Mouse (Mus musculus) lung, embryonic 15.5 days (tissue): Measurements from ENCODE around the gene Gm34653. TPM values are rescaled to one million over a fixed set of nuclear protein-coding genes. Genes with fewer than 3 reads are reported as not detected.
"Not testable (repeated sequence)": the region's sequence is repeated elsewhere in the genome, so short reads cannot be mapped to it uniquely, and the experiment has no call there.

Source experiments
- ATAC-seq: fragments of 200-750 bp; cut with Nextera tagmentation; 2 replicates; pipeline ENCODE4 v1.8.0; 2017; ENCODE audit warnings: moderate number of reproducible peaks, borderline replicate concordance; ENCODE audit not compliant: low FRiP score, low TSS enrichment; ENCODE audit errors: extremely low read depth
- H3K27ac ChIP-seq: fragments of 300-500 bp; sonication (generic); 2 replicates; pipeline ENCODE4 v1.5.1; 2015; ENCODE audit warnings: moderate library complexity, mild to moderate bottlenecking, inconsistent platforms
- H3K27me3 ChIP-seq: fragments of 300-500 bp; sonication (generic); 2 replicates; pipeline ENCODE4 v1.6.1; 2015; ENCODE audit warnings: inconsistent platforms
- H3K36me3 ChIP-seq: fragments of 300-500 bp; sonication (generic); 2 replicates; pipeline ENCODE4 v1.6.1; 2015; ENCODE audit warnings: inconsistent platforms
- H3K4me1 ChIP-seq: fragments of 300-500 bp; sonication (generic); 2 replicates; pipeline ENCODE4 v1.6.1; 2015; ENCODE audit warnings: inconsistent platforms
- H3K4me2 ChIP-seq: fragments of 300-500 bp; sonication (generic); 2 replicates; pipeline ENCODE4 v1.6.1; 2015; ENCODE audit warnings: inconsistent platforms, mild to moderate bottlenecking, moderate library complexity
- H3K4me3 ChIP-seq: fragments of 300-500 bp; sonication (generic); 2 replicates; pipeline ENCODE4 v1.5.1; 2015; ENCODE audit warnings: mild to moderate bottlenecking, inconsistent platforms
- H3K9ac ChIP-seq: fragments of 300-500 bp; sonication (generic); 2 replicates; pipeline ENCODE4 v1.6.1; 2015; ENCODE audit warnings: inconsistent platforms
- H3K9me3 ChIP-seq: fragments of 300-500 bp; sonication (generic); 2 replicates; pipeline ENCODE4 v1.6.1; 2016; ENCODE audit warnings: inconsistent platforms
- WGBS: fragments of 180-500 bp; shearing (Covaris S2); methylation state at CpG from one replicate; pipeline ENCODE4 v1.1.7; 2015; 5-methylcytosine and 5-hydroxymethylcytosine counted together
- polyA plus RNA-seq: library from polyadenylated mRNA; unstranded; fragments of >200 nt; fragmentation: Nextera tagmentation; extraction: Ambion mirVana; gene quantifications from 2 replicates; pipeline ENCODE4 v1.2.1, GENCODE M21; 2015

The Gm34653 gene
- polyA plus RNA-seq, 1 experiment from 2014 or later, result not detected

- peak overlapping the region; percentile 86 for H3K27ac ChIP-seq
- ATAC-seq, result peak; percentile 40
- under 1% methylated on average over 32 of the region's 32 CpGs for WGBS
- H3K4me3 ChIP-seq, result peak overlapping the region; percentile 78
- peaks cover 12% of the 10 kb centered on the region; the same call in 1 of the 2 replicates for H3K36me3 ChIP-seq
- not testable (repeated sequence) for H3K9me3 ChIP-seq, H3K27me3 ChIP-seq
- H3K4me1 ChIP-seq, result peaks cover 21% of the 10 kb centered on the region
- peak overlapping the region; percentile 65 for H3K4me2 ChIP-seq
- H3K9ac ChIP-seq, result peak overlapping the region; percentile 89
These were observed 30.1 kb upstream of the Gm34653 start for GRCm38 (mm10) chr2:34802565-34803245.

- Histone ChIP-seq H3K27me3 (no peaks in the 10 kb centered on the region), H3K9me3 (no peaks in the 10 kb centered on the region), H3K4me2 (peak overlapping the region; percentile 40), H3K36me3 (peaks cover 19% of the 10 kb centered on the region; the same call in 1 of the 2 replicates), H3K9ac (no peak overlapping the region), H3K27ac (no peak overlapping the region), H3K4me3 (peak overlapping the region; percentile 18), H3K4me1 (peaks cover 21% of the 10 kb centered on the region)
- WGBS, result 66% methylated on average over 3 of the region's 3 CpGs
- ATAC-seq, result no peak
These were observed 29.1 kb upstream of the Gm34653 start for GRCm38 (mm10) chr2:34803746-34804145.

GRCm38 (mm10) chr2:34804172-34804571 lies 28.6 kb upstream of the Gm34653 start:
- H3K4me2 ChIP-seq, result peak overlapping the region; percentile 40
- H3K4me1 ChIP-seq, result peaks cover 17% of the 10 kb centered on the region
- peaks cover 23% of the 10 kb centered on the region; the same call in 1 of the 2 replicates for H3K36me3 ChIP-seq
- 97% methylated on average over 2 of the region's 2 CpGs for WGBS
- no peaks in the 10 kb centered on the region for H3K9me3 ChIP-seq
- no peak overlapping the region for H3K27ac ChIP-seq
- H3K4me3 ChIP-seq, result peak overlapping the region; percentile 18; the same call in 1 of the 2 replicates
- H3K9ac ChIP-seq, result no peak overlapping the region
- no peaks in the 10 kb centered on the region for H3K27me3 ChIP-seq
- no peak for ATAC-seq

GRCm38 (mm10) chr2:34804815-34805214 lies 28.0 kb upstream of the Gm34653 start:
- H3K9me3 ChIP-seq, result no peaks in the 10 kb centered on the region
- H3K27me3 ChIP-seq, result no peaks in the 10 kb centered on the region
- WGBS, result 79% methylated on average over 1 of the region's 1 CpGs
- H3K4me1 ChIP-seq, result peaks cover 16% of the 10 kb centered on the region
- no peak overlapping the region for H3K27ac ChIP-seq
- H3K4me2 ChIP-seq, result no peak overlapping the region
- no peak overlapping the region for H3K4me3 ChIP-seq
- no peak for ATAC-seq
- no peak overlapping the region for H3K9ac ChIP-seq
- H3K36me3 ChIP-seq, result peaks cover 25% of the 10 kb centered on the region; the same call in 1 of the 2 replicates

GRCm38 (mm10) chr2:34805364-34805950 lies 27.4 kb upstream of the Gm34653 start:
- no peak for ATAC-seq
- WGBS, result 81% methylated on average over 10 of the region's 10 CpGs
- Histone ChIP-seq H3K36me3 (peaks cover 29% of the 10 kb centered on the region; the same call in 1 of the 2 replicates), H3K4me2 (no peak overlapping the region), H3K4me1 (peaks cover 14% of the 10 kb centered on the region), H3K4me3 (no peak overlapping the region), H3K9me3 (no peaks in the 10 kb centered on the region), H3K9ac (no peak overlapping the region), H3K27ac (no peak overlapping the region), H3K27me3 (no peaks in the 10 kb centered on the region)

GRCm38 (mm10) chr2:34808057-34808456 lies 24.8 kb upstream of the Gm34653 start:
- peaks cover 48% of the 10 kb centered on the region for H3K36me3 ChIP-seq
- H3K4me2 ChIP-seq, result no peak overlapping the region
- no peak overlapping the region for H3K27ac ChIP-seq
- ATAC-seq, result no peak
- H3K4me1 ChIP-seq, result peaks cover 12% of the 10 kb centered on the region
- no peak overlapping the region for H3K9ac ChIP-seq
- no peaks in the 10 kb centered on the region for H3K9me3 ChIP-seq
- no peaks in the 10 kb centered on the region for H3K27me3 ChIP-seq
- 75% methylated on average over 2 of the region's 2 CpGs for WGBS
- H3K4me3 ChIP-seq, result no peak overlapping the region

GRCm38 (mm10) chr2:34809568-34809967 lies 23.2 kb upstream of the Gm34653 start:
- WGBS, result 86% methylated on average over 1 of the region's 1 CpGs
- no peak overlapping the region for H3K27ac ChIP-seq
- no peaks in the 10 kb centered on the region for H3K27me3 ChIP-seq
- peaks cover 64% of the 10 kb centered on the region for H3K36me3 ChIP-seq
- no peak overlapping the region for H3K4me3 ChIP-seq
- no peaks in the 10 kb centered on the region for H3K9me3 ChIP-seq
- no peak overlapping the region for H3K9ac ChIP-seq
- peaks cover under 1% of the 10 kb centered on the region; the same call in 1 of the 2 replicates for H3K4me1 ChIP-seq
- no peak for ATAC-seq
- H3K4me2 ChIP-seq, result no peak overlapping the region

GRCm38 (mm10) chr2:34810775-34811174 lies 22.0 kb upstream of the Gm34653 start:
- no peaks in the 10 kb centered on the region for H3K9me3 ChIP-seq
- H3K27ac ChIP-seq, result no peak overlapping the region
- no peaks in the 10 kb centered on the region for H3K27me3 ChIP-seq
- no peak for ATAC-seq
- H3K4me3 ChIP-seq, result no peak overlapping the region
- WGBS, result 96% methylated on average over 3 of the region's 3 CpGs
- H3K9ac ChIP-seq, result no peak overlapping the region
- peaks cover 64% of the 10 kb centered on the region for H3K36me3 ChIP-seq
- no peak overlapping the region for H3K4me2 ChIP-seq
- H3K4me1 ChIP-seq, result no peaks in the 10 kb centered on the region

GRCm38 (mm10) chr2:34812706-34813105 lies 20.1 kb upstream of the Gm34653 start:
- peaks cover 76% of the 10 kb centered on the region for H3K36me3 ChIP-seq
- H3K4me1 ChIP-seq, result no peaks in the 10 kb centered on the region
- no peak overlapping the region for H3K4me3 ChIP-seq
- no peaks in the 10 kb centered on the region for H3K9me3 ChIP-seq
- no peak overlapping the region for H3K9ac ChIP-seq
- no peak for ATAC-seq
- no peaks in the 10 kb centered on the region for H3K27me3 ChIP-seq
- no peak overlapping the region for H3K4me2 ChIP-seq
- WGBS, result 75% methylated on average over 7 of the region's 7 CpGs
- no peak overlapping the region for H3K27ac ChIP-seq

GRCm38 (mm10) chr2:34815893-34816292 lies 16.9 kb upstream of the Gm34653 start:
- not testable (repeated sequence) for ATAC-seq, H3K27me3 ChIP-seq, H3K9me3 ChIP-seq, H3K4me1 ChIP-seq, H3K27ac ChIP-seq, H3K9ac ChIP-seq, H3K4me3 ChIP-seq, H3K4me2 ChIP-seq
- H3K36me3 ChIP-seq, result peaks cover 69% of the 10 kb centered on the region
- 93% methylated on average over 2 of the region's 2 CpGs for WGBS

GRCm38 (mm10) chr2:34818492-34818891 lies 14.3 kb upstream of the Gm34653 start:
- no peak overlapping the region for H3K4me3 ChIP-seq
- no peak overlapping the region for H3K4me2 ChIP-seq
- ATAC-seq, result no peak
- H3K27me3 ChIP-seq, result no peaks in the 10 kb centered on the region
- 0 out of 2 replicates have a peak, but pooled peaks cover under 1% of the 10 kb centered on the region for H3K4me1 ChIP-seq
- no peaks in the 10 kb centered on the region for H3K9me3 ChIP-seq
- no peak overlapping the region for H3K27ac ChIP-seq
- 88% methylated on average over 2 of the region's 2 CpGs for WGBS
- peaks cover 62% of the 10 kb centered on the region for H3K36me3 ChIP-seq
- H3K9ac ChIP-seq, result no peak overlapping the region

GRCm38 (mm10) chr2:34825827-34826459 lies 6.9 kb upstream of the Gm34653 start, which contains the start of gene Fbxw2:
Gene Fbxw2, minus strand, starts transcription at chr2:34826311.
- Histone ChIP-seq H3K9ac (peak within 1 kb of the TSS; percentile 92), H3K27me3 (no peaks in the 10 kb centered on the region), H3K36me3 (peaks cover 13% of the 10 kb centered on the region), H3K4me2 (peak within 1 kb of the TSS; percentile 81), H3K9me3 (no peaks in the 10 kb centered on the region), H3K27ac (peak within 1 kb of the TSS; percentile 84), H3K4me1 (peaks cover 25% of the 10 kb centered on the region), H3K4me3 (peak within 1 kb of the TSS; percentile 91)
- ATAC-seq, result peak; percentile 96
- whole genome bisulfite sequencing, result under 1% methylated on average over 57 of the region's 57 CpGs
